Mouse (Mus musculus) heart, postnatal 10 days (tissue): ENCODE data around the gene Rpl9. TPM values are rescaled to one million over a fixed set of nuclear protein-coding genes. Genes with fewer than 3 reads are reported as not detected.

Experiments
- DNase-seq, 2 experiments: peaks; one replicate each; pipeline ENCODE4 v3.0.0; 2021
- intact Hi-C: fragments of 180-260 bp; cut with DNase I; formaldehyde crosslinking; loops from one replicate; pipeline ENCODE4 v1.15.1; 2025
- total RNA-seq, 2 experiments: library from RNA; stranded (reverse); gene quantifications; 2 replicates each; pipeline ENCODE4 v1.2.3; 2021

Gene Rpl9
- total RNA-seq, 2 experiments from 2014 or later, result 756 to 758 TPM

GRCm38 (mm10) chr5:65387008-65387867 is 4.0 kb downstream of the Rpl9 start:
- intact Hi-C loops, result loop anchor here (10.0 kb wide), 1 partner anchor 382 kb away; no protein-coding TSS in a partner anchor
- DNase-seq, result no peak

- DNase-seq, result no peak
- intact Hi-C loops, result loop anchor here (10.0 kb wide), 1 partner anchor 381 kb away; no protein-coding TSS in a partner anchor
Observed at GRCm38 (mm10) chr5:65385704-65386103, 5.5 kb downstream of the Rpl9 start.

GRCm38 (mm10) chr5:65374746-65375145 is 16.5 kb downstream of the Rpl9 start:
- DNase-seq, result no peak
- intact Hi-C loops, result no loop called here

- intact Hi-C loops, result no loop called here
- no peak for DNase-seq
Observed at GRCm38 (mm10) chr5:65371551-65371950, 19.7 kb downstream of the Rpl9 start.

- intact Hi-C loops, result no loop called here
Observed at GRCm38 (mm10) chr5:65367837-65368236, 23.4 kb downstream of the Rpl9 start.

GRCm38 (mm10) chr5:65357771-65358170 is 33.5 kb downstream of the Rpl9 start:
- no peak for DNase-seq
- intact Hi-C loops, result no loop called here

More at GRCm38 (mm10) chr5:65367837-65368236, 23.4 kb downstream of the Rpl9 start:
- no peak for DNase-seq

GRCm38 (mm10) chr5:65356851-65357250 is 34.4 kb downstream of the Rpl9 start:
- intact Hi-C loops, result no loop called here
- DNase-seq, result no peak

GRCm38 (mm10) chr5:65354985-65355384 is 36.3 kb downstream of the Rpl9 start:
- intact Hi-C loops, result no loop called here
- no peak for DNase-seq

GRCm38 (mm10) chr5:65354097-65354496 is 37.1 kb downstream of the Rpl9 start:
- DNase-seq, result no peak

GRCm38 (mm10) chr5:65350508-65350907 is 40.7 kb downstream of the Rpl9 start:
- DNase-seq, result no peak
- intact Hi-C loops, result no loop called here

More at GRCm38 (mm10) chr5:65354097-65354496, 37.1 kb downstream of the Rpl9 start:
- intact Hi-C loops, result no loop called here

GRCm38 (mm10) chr5:65348168-65348567 is 43.1 kb downstream of the Rpl9 start, which contains the start of gene Klb:
Gene Klb, plus strand, starts transcription at chr5:65348314.
- no peak for DNase-seq
- intact Hi-C loops, result no loop called here

GRCm38 (mm10) chr5:65340167-65340566 is 51.1 kb downstream of the Rpl9 start:
- DNase-seq, result no peak
- intact Hi-C loops, result no loop called here

- intact Hi-C loops, result no loop called here
- DNase-seq, result no peak
Observed at GRCm38 (mm10) chr5:65338394-65338793, 52.9 kb downstream of the Rpl9 start.

Other genes starting within 250 kb of the Rpl9 start
- 1 to 10 TPM; 2.6 to 3.0 TPM for gene Wdr19, start 191.7 kb downstream of the Rpl9 start, total RNA-seq
- gene Rfc1, start 55.8 kb downstream of the Rpl9 start, total RNA-seq, result 10 to 100 TPM; 27.3 to 30.5 TPM
- gene Klb, start 43.1 kb downstream of the Rpl9 start, total RNA-seq, result 1 to 10 TPM in 1 of 2 experiments, under 1 TPM in 1; 0.79 to 1.7 TPM
- gene Lias, start 53 bp upstream of the Rpl9 start, total RNA-seq, result 10 to 100 TPM; 56.7 to 57.9 TPM
- gene Ugdh, start 44.5 kb upstream of the Rpl9 start, total RNA-seq, result 10 to 100 TPM; 31.5 to 32.1 TPM
- gene Gm43552, start 101.4 kb upstream of the Rpl9 start, total RNA-seq, result not detected
- gene Smim14, start 145.7 kb upstream of the Rpl9 start, total RNA-seq, result 100 to 1,000 TPM; 102 to 107 TPM
- gene Ube2k, start 145.8 kb upstream of the Rpl9 start, total RNA-seq, result 10 to 100 TPM; 80.3 to 81.8 TPM